Mouse (Mus musculus) midbrain, embryonic 12.5 days (tissue): ENCODE data around the gene Dph6. TPM values are rescaled to one million over a fixed set of nuclear protein-coding genes. Genes with fewer than 3 reads are reported as not detected.
A peak's percentile ranks its signal among the peaks of the same experiment; 100 is the strongest.

ENCODE experiments used
- ATAC-seq: fragments of 200-750 bp; cut with Nextera tagmentation; 2 replicates; pipeline ENCODE4 v1.8.0; 2017; ENCODE audit warnings: low read depth, moderate TSS enrichment, moderate library complexity; ENCODE audit not compliant: low FRiP score
- H3K27ac ChIP-seq: fragments of 300-500 bp; sonication (generic); replicated peaks from 2 replicates; pipeline ENCODE4 v1.5.1; 2016; ENCODE audit warnings: mild to moderate bottlenecking
- H3K27me3 ChIP-seq: fragments of 300-500 bp; sonication (generic); 2 replicates; pipeline ENCODE4 v1.6.1; 2016; ENCODE audit warnings: mild to moderate bottlenecking
- H3K36me3 ChIP-seq: fragments of 300-500 bp; sonication (generic); 2 replicates; pipeline ENCODE4 v1.6.1; 2016
- H3K4me1 ChIP-seq: fragments of 300-500 bp; sonication (generic); 2 replicates; pipeline ENCODE4 v1.6.1; 2016
- H3K4me2 ChIP-seq: fragments of 300-500 bp; sonication (generic); replicated peaks from 2 replicates; pipeline ENCODE4 v1.6.1; 2016; ENCODE audit warnings: mild to moderate bottlenecking, moderate library complexity
- H3K4me3 ChIP-seq: fragments of 300-500 bp; sonication (generic); 2 replicates; pipeline ENCODE4 v1.5.1; 2016; ENCODE audit warnings: mild to moderate bottlenecking
- H3K9ac ChIP-seq: fragments of 300-500 bp; sonication (generic); replicated peaks from 2 replicates; pipeline ENCODE4 v1.6.1; 2016; ENCODE audit warnings: mild to moderate bottlenecking, moderate library complexity
- H3K9me3 ChIP-seq: fragments of 300-500 bp; sonication (generic); 2 replicates; pipeline ENCODE4 v1.6.1; 2016; ENCODE audit warnings: mild to moderate bottlenecking
- WGBS: fragments of 180-500 bp; shearing (Covaris S2); methylation state at CpG from one replicate; pipeline ENCODE4 v1.1.7; 2016; 5-methylcytosine and 5-hydroxymethylcytosine counted together
- polyA plus RNA-seq: library from polyadenylated mRNA; unstranded; fragments of >200 nt; fragmentation: Nextera tagmentation; extraction: Ambion mirVana; gene quantifications from 2 replicates; pipeline ENCODE4 v1.2.1, GENCODE M21; 2016

The Dph6 gene
- polyA plus RNA-seq, result 17.3 and 18.3 TPM in 2 replicates

- ATAC-seq, result peak; percentile 98
- H3K27me3 ChIP-seq, result no peaks in the 10 kb centered on the region
Observed at GRCm38 (mm10) chr2:114654365-114655239, at the start of gene Dph6. Gene Dph6, minus strand, starts transcription at chr2:114654964.

GRCm38 (mm10) chr2:114700966-114701685 lies 46.4 kb upstream of the Dph6 start:
- no peak for ATAC-seq
- no peak overlapping the region for H3K4me2 ChIP-seq
- H3K9me3 ChIP-seq, result no peaks in the 10 kb centered on the region
- no peak overlapping the region for H3K27ac ChIP-seq
- H3K9ac ChIP-seq, result no peak overlapping the region
- no peaks in the 10 kb centered on the region for H3K36me3 ChIP-seq
- no peak overlapping the region for H3K4me3 ChIP-seq
- WGBS, result 81% methylated on average over 2 of the region's 2 CpGs
- no peaks in the 10 kb centered on the region for H3K27me3 ChIP-seq
- no peaks in the 10 kb centered on the region for H3K4me1 ChIP-seq

More at GRCm38 (mm10) chr2:114654365-114655239, at the start of gene Dph6:
- H3K4me2 ChIP-seq, result peak within 1 kb of the TSS; percentile 70
- no peaks in the 10 kb centered on the region for H3K9me3 ChIP-seq
- H3K36me3 ChIP-seq, result no peaks in the 10 kb centered on the region
- H3K4me3 ChIP-seq, result peak within 1 kb of the TSS; percentile 63
- under 1% methylated on average over 45 of the region's 45 CpGs for WGBS
- H3K4me1 ChIP-seq, result peaks cover 7% of the 10 kb centered on the region; the same call in 1 of the 2 replicates
- H3K9ac ChIP-seq, result peak within 1 kb of the TSS; percentile 71
- peak within 1 kb of the TSS; percentile 85 for H3K27ac ChIP-seq

GRCm38 (mm10) chr2:114691607-114692006 lies 36.8 kb upstream of the Dph6 start:
- H3K4me2 ChIP-seq, result no peak overlapping the region

GRCm38 (mm10) chr2:114687483-114687882 lies 32.7 kb upstream of the Dph6 start:
- Histone ChIP-seq H3K9me3 (no peaks in the 10 kb centered on the region), H3K9ac (no peak overlapping the region), H3K4me2 (no peak overlapping the region), H3K36me3 (no peaks in the 10 kb centered on the region), H3K4me1 (no peaks in the 10 kb centered on the region), H3K27me3 (no peaks in the 10 kb centered on the region), H3K4me3 (no peak overlapping the region), H3K27ac (no peak overlapping the region)
- 77% methylated on average over 1 of the region's 1 CpGs for WGBS
- ATAC-seq, result no peak

More at GRCm38 (mm10) chr2:114691607-114692006, 36.8 kb upstream of the Dph6 start:
- Histone ChIP-seq H3K27me3 (no peaks in the 10 kb centered on the region), H3K27ac (no peak overlapping the region), H3K4me3 (no peak overlapping the region), H3K9ac (no peak overlapping the region), H3K4me1 (no peaks in the 10 kb centered on the region), H3K36me3 (no peaks in the 10 kb centered on the region), H3K9me3 (no peaks in the 10 kb centered on the region)
- no peak for ATAC-seq
- 89% methylated on average over 2 of the region's 2 CpGs for WGBS

- Histone ChIP-seq H3K4me2 (no peak overlapping the region), H3K4me3 (no peak overlapping the region), H3K36me3 (no peaks in the 10 kb centered on the region), H3K27me3 (no peaks in the 10 kb centered on the region), H3K9ac (no peak overlapping the region), H3K9me3 (no peaks in the 10 kb centered on the region), H3K4me1 (no peaks in the 10 kb centered on the region), H3K27ac (no peak overlapping the region)
- ATAC-seq, result no peak
- WGBS, result 88% methylated on average over 4 of the region's 4 CpGs
Observed at GRCm38 (mm10) chr2:114687081-114687480, 32.3 kb upstream of the Dph6 start.

GRCm38 (mm10) chr2:114673831-114674230 lies 19.1 kb upstream of the Dph6 start:
- Histone ChIP-seq H3K27me3 (no peaks in the 10 kb centered on the region), H3K4me2 (no peak overlapping the region), H3K9me3 (no peaks in the 10 kb centered on the region), H3K9ac (no peak overlapping the region), H3K27ac (no peak overlapping the region), H3K36me3 (no peaks in the 10 kb centered on the region), H3K4me3 (no peak overlapping the region), H3K4me1 (no peaks in the 10 kb centered on the region)
- ATAC-seq, result no peak
- 73% methylated on average over 1 of the region's 1 CpGs for WGBS

- no peaks in the 10 kb centered on the region for H3K4me1 ChIP-seq
- 92% methylated on average over 3 of the region's 3 CpGs for WGBS
- H3K27ac ChIP-seq, result no peak overlapping the region
- H3K4me2 ChIP-seq, result no peak overlapping the region
- no peaks in the 10 kb centered on the region for H3K9me3 ChIP-seq
- H3K9ac ChIP-seq, result no peak overlapping the region
- ATAC-seq, result no peak
- no peak overlapping the region for H3K4me3 ChIP-seq
- no peaks in the 10 kb centered on the region for H3K36me3 ChIP-seq
- no peaks in the 10 kb centered on the region for H3K27me3 ChIP-seq
Observed at GRCm38 (mm10) chr2:114670983-114671382, 16.2 kb upstream of the Dph6 start.

GRCm38 (mm10) chr2:114658954-114659353 lies 4.2 kb upstream of the Dph6 start:
- Histone ChIP-seq H3K4me3 (no peak overlapping the region), H3K27me3 (no peaks in the 10 kb centered on the region), H3K9ac (no peak overlapping the region), H3K9me3 (no peaks in the 10 kb centered on the region), H3K27ac (no peak overlapping the region), H3K36me3 (no peaks in the 10 kb centered on the region), H3K4me1 (peaks cover 3% of the 10 kb centered on the region; the same call in 1 of the 2 replicates), H3K4me2 (no peak overlapping the region)
- ATAC-seq, result no peak
- WGBS, result 82% methylated on average over 2 of the region's 2 CpGs

- no peak overlapping the region for H3K27ac ChIP-seq
- H3K4me3 ChIP-seq, result no peak overlapping the region
- ATAC-seq, result peak; percentile 76; the same call in 1 of the 2 replicates
- no peak overlapping the region for H3K9ac ChIP-seq
- 0 out of 2 replicates have a peak, but pooled peaks cover 5% of the 10 kb centered on the region for H3K36me3 ChIP-seq
- no peaks in the 10 kb centered on the region for H3K9me3 ChIP-seq
- H3K4me1 ChIP-seq, result peaks cover 3% of the 10 kb centered on the region; the same call in 1 of the 2 replicates
- 46% methylated on average over 5 of the region's 5 CpGs for WGBS
- H3K27me3 ChIP-seq, result no peaks in the 10 kb centered on the region
- no peak overlapping the region for H3K4me2 ChIP-seq
Observed at GRCm38 (mm10) chr2:114646240-114646639, 8.5 kb downstream of the Dph6 start.

GRCm38 (mm10) chr2:114643832-114644231 lies 10.9 kb downstream of the Dph6 start:
- Histone ChIP-seq H3K9me3 (no peaks in the 10 kb centered on the region), H3K4me3 (no peak overlapping the region), H3K9ac (no peak overlapping the region), H3K4me2 (no peak overlapping the region), H3K36me3 (0 out of 2 replicates have a peak, but pooled peaks cover 5% of the 10 kb centered on the region), H3K27me3 (no peaks in the 10 kb centered on the region), H3K27ac (no peak overlapping the region), H3K4me1 (peaks cover 3% of the 10 kb centered on the region; the same call in 1 of the 2 replicates)
- 96% methylated on average over 2 of the region's 2 CpGs for WGBS
- no peak for ATAC-seq

GRCm38 (mm10) chr2:114624683-114625082 lies 30.1 kb downstream of the Dph6 start:
- Histone ChIP-seq H3K27ac (no peak overlapping the region), H3K27me3 (no peaks in the 10 kb centered on the region), H3K4me2 (no peak overlapping the region), H3K4me1 (peaks cover 9% of the 10 kb centered on the region; the same call in 1 of the 2 replicates), H3K9ac (no peak overlapping the region), H3K36me3 (no peaks in the 10 kb centered on the region), H3K4me3 (no peak overlapping the region), H3K9me3 (no peaks in the 10 kb centered on the region)
- 56% methylated on average over 4 of the region's 4 CpGs for WGBS
- ATAC-seq, result no peak

GRCm38 (mm10) chr2:114622550-114622939 lies 32.2 kb downstream of the Dph6 start:
- H3K27ac ChIP-seq, result 0 out of 2 replicates have a peak overlapping the region, but pooled peaks have one; percentile 25
- 4% methylated on average over 2 of the region's 2 CpGs for WGBS
- H3K27me3 ChIP-seq, result no peaks in the 10 kb centered on the region
- ATAC-seq, result peak; percentile 62
- H3K4me1 ChIP-seq, result peaks cover 9% of the 10 kb centered on the region; the same call in 1 of the 2 replicates
- H3K9me3 ChIP-seq, result no peaks in the 10 kb centered on the region
- H3K36me3 ChIP-seq, result no peaks in the 10 kb centered on the region
- no peak overlapping the region for H3K9ac ChIP-seq
- no peak overlapping the region for H3K4me3 ChIP-seq
- H3K4me2 ChIP-seq, result 0 out of 2 replicates have a peak overlapping the region, but pooled peaks have one; percentile 7
